Mouse (Mus musculus) myocyte (in vitro differentiated cells): ENCODE data around the gene Olfr1310. TPM values are rescaled to one million over a fixed set of nuclear protein-coding genes. Genes with fewer than 3 reads are reported as not detected.

ENCODE experiments used
- H3K27me3 ChIP-seq: one replicate; pipeline ENCODE4 v1.6.1; 2011; ENCODE audit not compliant: control insufficient read depth, insufficient read depth, insufficient read length
- H3K36me3 ChIP-seq: one replicate; pipeline ENCODE4 v1.6.1; 2011; ENCODE audit not compliant: control insufficient read depth, insufficient read depth
- H3K4me2 ChIP-seq: one replicate; pipeline ENCODE4 v1.6.1; 2011; ENCODE audit warnings: low read depth, control low read depth
- H3K4me3 ChIP-seq: one replicate; pipeline ENCODE4 v1.5.1; 2011; ENCODE audit warnings: mild to moderate bottlenecking, control low read depth, moderate library complexity
- H3K79me2 ChIP-seq: one replicate; pipeline ENCODE4 v1.6.1; 2011; ENCODE audit not compliant: control insufficient read depth, insufficient read depth
- H3ac ChIP-seq: one replicate; pipeline ENCODE4 v1.6.1; 2011; ENCODE audit not compliant: control insufficient read depth, insufficient read length
- CEBPB ChIP-seq: IDR thresholded peaks from 2 replicates; pipeline ENCODE4 v1.6.1; 2011; ENCODE audit warnings: mild to moderate bottlenecking, moderate library complexity; ENCODE audit not compliant: poor library complexity, insufficient read depth, severe bottlenecking
- E2F4 ChIP-seq: IDR thresholded peaks from one replicate; pipeline ENCODE4 v1.6.1; 2011; ENCODE audit warnings: mild to moderate bottlenecking, control low read depth, moderate library complexity; ENCODE audit not compliant: insufficient read depth
- MYOD1 ChIP-seq, 3 experiments: IDR thresholded peaks; one replicate each; pipeline ENCODE4 v1.6.1; 2011; ENCODE audit warnings: control low read depth in 2 of 3, low read depth in 2 of 3, mild to moderate bottlenecking in 2 of 3, moderate library complexity in 1 of 3; ENCODE audit not compliant: insufficient read length in 2 of 3, control insufficient read depth in 1 of 3
- MYOG ChIP-seq, 3 experiments: IDR thresholded peaks; one replicate each; pipeline ENCODE4 v1.6.1; 2011; ENCODE audit warnings: control low read depth in 2 of 3, low read depth in 2 of 3, mild to moderate bottlenecking in 2 of 3; ENCODE audit not compliant: insufficient read length in 2 of 3, control insufficient read depth in 1 of 3, insufficient read depth in 1 of 3
- POLR2A ChIP-seq: IDR thresholded peaks from one replicate; pipeline ENCODE4 v1.6.1; 2011; ENCODE audit warnings: low read depth, mild to moderate bottlenecking, control low read depth, moderate library complexity; ENCODE audit not compliant: insufficient read length
- POLR2AphosphoS2 ChIP-seq: IDR thresholded peaks from one replicate; pipeline ENCODE4 v1.6.1; 2011; ENCODE audit warnings: low read depth, control low read depth; ENCODE audit not compliant: insufficient read length
- REST ChIP-seq: IDR thresholded peaks from one replicate; pipeline ENCODE4 v1.6.1; 2011; ENCODE audit warnings: mild to moderate bottlenecking, control low read depth, moderate library complexity; ENCODE audit not compliant: insufficient read depth, insufficient read length
- SRF ChIP-seq: IDR thresholded peaks from one replicate; pipeline ENCODE4 v1.6.1; 2011; ENCODE audit warnings: low read depth; ENCODE audit not compliant: control insufficient read depth, insufficient read length
- TCF3 ChIP-seq: IDR thresholded peaks from one replicate; pipeline ENCODE4 v1.6.1; 2011; ENCODE audit warnings: low read depth, control low read depth; ENCODE audit not compliant: insufficient read length
- USF1 ChIP-seq: IDR thresholded peaks from one replicate; pipeline ENCODE4 v1.6.1; 2011; ENCODE audit warnings: low read depth, mild to moderate bottlenecking, control low read depth, moderate library complexity
- polyA plus RNA-seq: library from polyadenylated mRNA; unstranded; fragments of >200 nt; fragmentation: generic; extraction: Trizol; gene quantifications from one replicate; pipeline ENCODE4 v1.2.1, GENCODE M21; 2012; ENCODE audit warnings: missing spikeins

The Olfr1310 gene
- polyA plus RNA-seq, 1 experiment = not detected

DNA sequence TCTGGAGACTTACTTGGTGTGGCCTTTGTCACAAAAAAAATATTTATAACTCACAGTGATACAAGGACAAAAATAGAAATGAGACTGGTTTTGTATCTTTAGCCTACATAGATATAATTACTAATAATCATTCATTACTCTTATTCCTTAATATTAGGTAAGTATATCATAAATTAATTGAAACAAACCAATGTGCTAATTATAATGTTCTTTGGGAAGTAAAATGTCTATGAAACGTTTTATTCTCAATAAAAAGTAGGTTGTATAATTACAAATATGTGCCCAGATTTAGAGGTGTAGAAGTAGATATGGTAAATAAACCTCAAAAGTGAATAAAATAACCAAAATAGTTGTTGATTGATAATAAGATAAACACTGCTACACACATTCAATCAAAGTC lies 47.7 kb downstream of the Olfr1310 start, which contains the start of gene Olfr1308:
Olfr1308 (minus strand) TSS at position 101 of the 400 bp plus-strand sequence.
- H3K79me2 ChIP-seq = no peaks in the 10 kb centered on the region
- no peaks in the 10 kb centered on the region for H3K36me3 ChIP-seq
- H3K4me3 ChIP-seq = no peak within 1 kb of the TSS
- H3K27me3 ChIP-seq = no peaks in the 10 kb centered on the region
- TF ChIP-seq USF1 (no peak), REST (no peak), CEBPB (no peak), MYOG (IDR thresholded peaks at IDR 0.05; ENCODE audit: control insufficient read depth in 1 of 3, insufficient read depth in 1 of 3, insufficient read length in 2 of 3, low read depth in 2 of 3) (no peak), SRF (no peak), MYOD1 (IDR thresholded peaks at IDR 0.05; ENCODE audit: control insufficient read depth in 1 of 3, insufficient read length in 2 of 3, low read depth in 2 of 3) (no peak), POLR2AphosphoS2 (no peak), E2F4 (no peak), TCF3 (no peak), POLR2A (no peak)
- no peak within 1 kb of the TSS for H3K4me2 ChIP-seq
- no peak within 1 kb of the TSS for H3ac ChIP-seq

Other genes starting within 250 kb of the Olfr1310 start
- gene Olfr1302, start 235.3 kb downstream of the Olfr1310 start, polyA plus RNA-seq = not detected
- gene Olfr1303, start 192.4 kb downstream of the Olfr1310 start, polyA plus RNA-seq = not detected
- not detected for gene Olfr1305, start 135.6 kb downstream of the Olfr1310 start, polyA plus RNA-seq
- not detected for gene Olfr1306, start 96.4 kb downstream of the Olfr1310 start, polyA plus RNA-seq
- gene Olfr1307, start 63.3 kb downstream of the Olfr1310 start, polyA plus RNA-seq = not detected
- not detected for gene Olfr1308, start 47.8 kb downstream of the Olfr1310 start, polyA plus RNA-seq
- not detected for gene Olfr1309, start 22.4 kb downstream of the Olfr1310 start, polyA plus RNA-seq
- not detected for gene Olfr1311, start 11.7 kb upstream of the Olfr1310 start, polyA plus RNA-seq
- gene Olfr1312, start 37.5 kb upstream of the Olfr1310 start, polyA plus RNA-seq = not detected
- not detected for gene Olfr1313, start 65.1 kb upstream of the Olfr1310 start, polyA plus RNA-seq
- not detected for gene Olfr1314, start 84.1 kb upstream of the Olfr1310 start, polyA plus RNA-seq
- not detected for gene Olfr1315-ps1, start 102.7 kb upstream of the Olfr1310 start, polyA plus RNA-seq
- gene Olfr1316, start 122.3 kb upstream of the Olfr1310 start, polyA plus RNA-seq = not detected
- not detected for gene Olfr1317, start 127.6 kb upstream of the Olfr1310 start, polyA plus RNA-seq
- gene Olfr1318, start 141.5 kb upstream of the Olfr1310 start, polyA plus RNA-seq = not detected
- gene Lpcat4, start 226.8 kb upstream of the Olfr1310 start, polyA plus RNA-seq = 32.8 TPM
- not detected for gene Nutm1, start 246.6 kb upstream of the Olfr1310 start, polyA plus RNA-seq
- gene Nop10, start 249.2 kb upstream of the Olfr1310 start, polyA plus RNA-seq = 129 TPM